Mouse (Mus musculus) hindbrain, embryonic 14.5 days (tissue): Measurements from ENCODE around the gene Tamm41. TPM values are rescaled to one million over a fixed set of nuclear protein-coding genes. Genes with fewer than 3 reads are reported as not detected.

ENCODE experiments used
- ATAC-seq: fragments of 200-750 bp; cut with Nextera tagmentation; 2 replicates; pipeline ENCODE4 v1.8.0; 2017; ENCODE audit warnings: moderate number of reproducible peaks, mild to moderate bottlenecking, moderate TSS enrichment, moderate library complexity; ENCODE audit not compliant: low FRiP score
- DNase-seq: peaks from one replicate; pipeline ENCODE4 v3.0.0-alpha.2; 2015; ENCODE audit warnings: low spot score
- H3K27ac ChIP-seq: fragments of 300-500 bp; sonication (generic); 2 replicates; pipeline ENCODE4 v1.5.1; 2014; ENCODE audit warnings: mild to moderate bottlenecking, moderate library complexity
- H3K27me3 ChIP-seq: fragments of 300-500 bp; sonication (generic); 2 replicates; pipeline ENCODE4 v1.6.1; 2014; ENCODE audit warnings: mild to moderate bottlenecking, low read length, mixed read lengths; ENCODE audit not compliant: control insufficient read depth, insufficient read depth
- H3K36me3 ChIP-seq: fragments of 300-500 bp; sonication (generic); replicated peaks from 2 replicates; pipeline ENCODE4 v1.6.1; 2014; ENCODE audit not compliant: control insufficient read depth, insufficient read depth
- H3K4me1 ChIP-seq: fragments of 300-500 bp; sonication (generic); replicated peaks from 2 replicates; pipeline ENCODE4 v1.6.1; 2014; ENCODE audit warnings: antibody characterized with exemption, low read length, mixed read lengths; ENCODE audit not compliant: control insufficient read depth, insufficient read depth
- H3K4me2 ChIP-seq: fragments of 300-500 bp; sonication (generic); replicated peaks from 2 replicates; pipeline ENCODE4 v1.6.1; 2014; ENCODE audit warnings: mild to moderate bottlenecking, moderate library complexity
- H3K4me3 ChIP-seq: fragments of 300-500 bp; sonication (generic); replicated peaks from 2 replicates; pipeline ENCODE4 v1.5.1; 2014; ENCODE audit warnings: mild to moderate bottlenecking, low read length
- H3K9ac ChIP-seq: fragments of 300-500 bp; sonication (generic); 2 replicates; pipeline ENCODE4 v1.6.1; 2014
- H3K9me3 ChIP-seq: fragments of 300-500 bp; sonication (generic); 2 replicates; pipeline ENCODE4 v1.6.1; 2016; ENCODE audit warnings: low read length; ENCODE audit not compliant: control insufficient read depth
- WGBS: fragments of 180-500 bp; shearing (Covaris S2); extraction: QIAGEN DNeasy Blood & Tissue Kit; methylation state at CpG from one replicate; pipeline ENCODE4 v1.1.7; 2014; 5-methylcytosine and 5-hydroxymethylcytosine counted together
- polyA plus RNA-seq: library from polyadenylated mRNA; unstranded; fragments of >200 nt; fragmentation: Nextera tagmentation; extraction: Ambion mirVana; gene quantifications from 2 replicates; pipeline ENCODE4 v1.2.1, GENCODE M21; 2014

Gene Tamm41
- polyA plus RNA-seq, 1 experiment from 2014 or later = 51.8 TPM

GRCm38 (mm10) chr6:115006948-115007347 is 30.7 kb downstream of the Tamm41 start:
- Histone ChIP-seq H3K27me3 (no peaks in the 10 kb centered on the region), H3K36me3 (peaks cover 21% of the 10 kb centered on the region), H3K9me3 (no peaks in the 10 kb centered on the region), H3K9ac (no peak overlapping the region), H3K27ac (no peak overlapping the region), H3K4me3 (no peak overlapping the region), H3K4me1 (no peaks in the 10 kb centered on the region), H3K4me2 (no peak overlapping the region)
- WGBS = 61% methylated on average over 6 of the region's 6 CpGs
- ATAC-seq (no peak), DNase-seq (no peak)

- H3K27me3 ChIP-seq = no peaks in the 10 kb centered on the region
- 82% methylated on average over 3 of the region's 3 CpGs for WGBS
- H3K4me3 ChIP-seq = no peak overlapping the region
- H3K9me3 ChIP-seq = no peaks in the 10 kb centered on the region
- no peaks in the 10 kb centered on the region for H3K4me1 ChIP-seq
- H3K4me2 ChIP-seq = no peak overlapping the region
- peaks cover 12% of the 10 kb centered on the region for H3K36me3 ChIP-seq
- ATAC-seq = no peak
- no peak overlapping the region for H3K9ac ChIP-seq
- DNase-seq = no peak
- no peak overlapping the region for H3K27ac ChIP-seq
These were observed 31.6 kb downstream of the Tamm41 start for GRCm38 (mm10) chr6:115006065-115006464.

GRCm38 (mm10) chr6:115005351-115005890 is 32.3 kb downstream of the Tamm41 start:
- Histone ChIP-seq H3K27ac (no peak overlapping the region), H3K9me3 (no peaks in the 10 kb centered on the region), H3K36me3 (peaks cover 5% of the 10 kb centered on the region), H3K4me2 (no peak overlapping the region), H3K9ac (no peak overlapping the region), H3K27me3 (no peaks in the 10 kb centered on the region), H3K4me3 (no peak overlapping the region), H3K4me1 (no peaks in the 10 kb centered on the region)
- no peak for DNase-seq
- ATAC-seq = no peak
- 91% methylated on average over 8 of the region's 8 CpGs for WGBS

DNA sequence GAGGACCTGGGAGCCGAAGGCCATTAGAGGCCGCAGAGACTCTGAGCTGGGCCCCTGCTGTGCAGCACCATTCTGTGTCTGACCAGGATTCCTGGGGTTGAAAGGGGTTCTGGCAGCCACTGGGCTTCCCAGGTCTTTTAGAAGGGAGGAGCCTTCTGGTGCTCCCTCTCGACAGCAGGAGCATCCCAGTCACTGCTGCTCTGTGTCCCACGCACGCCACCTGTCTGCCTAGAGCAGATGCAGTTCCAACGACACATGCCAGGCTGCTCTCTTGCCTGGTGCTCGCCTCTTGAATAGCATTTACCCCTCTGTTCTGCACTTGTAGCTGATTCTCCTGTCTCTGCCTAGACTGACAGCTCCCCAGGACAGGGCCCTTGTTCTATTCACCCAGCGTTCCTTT is 33.0 kb downstream of the Tamm41 start:
- H3K9ac ChIP-seq = no peak overlapping the region
- H3K9me3 ChIP-seq = no peaks in the 10 kb centered on the region
- 66% methylated on average over 8 of the region's 8 CpGs for WGBS
- ATAC-seq (no peak), DNase-seq (no peak)
- H3K27me3 ChIP-seq = no peaks in the 10 kb centered on the region
- H3K36me3 ChIP-seq = no peaks in the 10 kb centered on the region; the same call in 1 of the 2 replicates
- H3K27ac ChIP-seq = no peak overlapping the region
- H3K4me1 ChIP-seq = no peaks in the 10 kb centered on the region
- no peak overlapping the region for H3K4me2 ChIP-seq
- no peak overlapping the region for H3K4me3 ChIP-seq

GRCm38 (mm10) chr6:114998374-114999031 is 39.2 kb downstream of the Tamm41 start:
- Histone ChIP-seq H3K4me2 (no peak overlapping the region), H3K9me3 (no peaks in the 10 kb centered on the region), H3K27me3 (no peaks in the 10 kb centered on the region), H3K4me3 (no peak overlapping the region), H3K27ac (no peak overlapping the region), H3K36me3 (no peaks in the 10 kb centered on the region), H3K4me1 (no peaks in the 10 kb centered on the region), H3K9ac (no peak overlapping the region)
- ATAC-seq (no peak), DNase-seq (no peak)
- 87% methylated on average over 16 of the region's 16 CpGs for WGBS

DNA sequence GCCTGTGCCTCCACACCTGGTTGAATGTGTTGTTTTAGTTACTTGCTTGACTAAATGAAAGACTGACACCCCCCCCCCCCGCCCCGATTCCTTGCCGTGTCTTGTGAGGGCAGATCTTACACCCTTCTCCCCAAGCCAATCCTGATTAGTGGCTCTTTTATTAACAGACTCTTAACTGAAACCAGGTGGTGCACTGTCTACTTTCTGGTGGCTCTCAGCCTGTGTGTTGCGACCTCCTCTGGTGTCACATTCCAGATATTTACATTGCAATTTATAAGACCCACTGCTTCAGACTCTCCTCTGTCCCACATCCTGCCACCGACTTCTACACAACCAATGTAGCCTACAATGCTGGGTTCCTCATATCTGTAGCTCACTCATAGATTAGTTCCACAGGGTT is 40.2 kb downstream of the Tamm41 start:
- Histone ChIP-seq H3K9ac (no peak overlapping the region), H3K9me3 (no peaks in the 10 kb centered on the region), H3K27me3 (no peaks in the 10 kb centered on the region), H3K4me3 (no peak overlapping the region), H3K36me3 (no peaks in the 10 kb centered on the region), H3K4me2 (no peak overlapping the region), H3K4me1 (no peaks in the 10 kb centered on the region), H3K27ac (no peak overlapping the region)
- ATAC-seq (no peak), DNase-seq (no peak)
- WGBS = 89% methylated on average over 5 of the region's 5 CpGs

DNA sequence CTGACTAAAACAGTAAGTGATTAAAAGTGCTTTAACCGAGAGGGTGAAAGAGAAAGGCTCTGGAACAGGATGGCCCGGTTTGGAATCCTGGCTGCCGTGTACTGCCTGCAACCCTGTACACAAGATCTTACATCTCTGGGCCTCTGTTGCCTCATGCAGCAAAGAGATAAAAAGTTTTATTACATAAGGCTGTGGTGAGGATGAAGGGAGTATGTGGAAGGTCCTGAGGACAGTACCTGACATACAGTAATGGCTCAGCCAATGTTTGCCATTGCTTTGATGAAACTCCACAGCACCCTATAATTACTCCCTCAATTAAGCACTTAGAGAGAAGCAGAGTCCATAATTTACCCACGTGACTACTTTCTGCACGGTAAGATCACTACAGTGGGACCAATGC is 40.8 kb downstream of the Tamm41 start:
- Histone ChIP-seq H3K27me3 (no peaks in the 10 kb centered on the region), H3K9me3 (no peaks in the 10 kb centered on the region), H3K4me1 (no peaks in the 10 kb centered on the region), H3K4me3 (no peak overlapping the region), H3K9ac (no peak overlapping the region), H3K4me2 (no peak overlapping the region), H3K27ac (no peak overlapping the region), H3K36me3 (no peaks in the 10 kb centered on the region)
- 86% methylated on average over 5 of the region's 5 CpGs for WGBS
- ATAC-seq (no peak), DNase-seq (no peak)

- Histone ChIP-seq H3K27me3 (no peaks in the 10 kb centered on the region), H3K4me3 (no peak overlapping the region), H3K9ac (no peak overlapping the region), H3K27ac (no peak overlapping the region), H3K9me3 (no peaks in the 10 kb centered on the region), H3K36me3 (no peaks in the 10 kb centered on the region), H3K4me1 (no peaks in the 10 kb centered on the region), H3K4me2 (no peak overlapping the region)
- ATAC-seq (no peak), DNase-seq (no peak)
- 88% methylated on average over 5 of the region's 5 CpGs for WGBS
These were observed 43.6 kb downstream of the Tamm41 start for GRCm38 (mm10) chr6:114994079-114994478.

- Histone ChIP-seq H3K27ac (no peak overlapping the region), H3K9ac (no peak overlapping the region), H3K4me2 (no peak overlapping the region), H3K4me1 (no peaks in the 10 kb centered on the region), H3K36me3 (no peaks in the 10 kb centered on the region), H3K4me3 (no peak overlapping the region), H3K9me3 (no peaks in the 10 kb centered on the region), H3K27me3 (no peaks in the 10 kb centered on the region)
- 80% methylated on average over 8 of the region's 8 CpGs for WGBS
- DNase-seq (no peak), ATAC-seq (no peak)
These were observed 44.0 kb downstream of the Tamm41 start for GRCm38 (mm10) chr6:114993659-114994058.

- Histone ChIP-seq H3K4me3 (no peak overlapping the region), H3K9me3 (no peaks in the 10 kb centered on the region), H3K4me1 (no peaks in the 10 kb centered on the region), H3K36me3 (no peaks in the 10 kb centered on the region), H3K9ac (no peak overlapping the region), H3K27ac (no peak overlapping the region), H3K4me2 (no peak overlapping the region), H3K27me3 (no peaks in the 10 kb centered on the region)
- DNase-seq (no peak), ATAC-seq (no peak)
- 85% methylated on average over 4 of the region's 4 CpGs for WGBS
These were observed 45.8 kb downstream of the Tamm41 start for GRCm38 (mm10) chr6:114991909-114992308.
